Mouse (Mus musculus): ENCODE measurements around the gene Fam167b. TPM values are rescaled to one million over a fixed set of nuclear protein-coding genes. Genes with fewer than 3 reads are reported as not detected.

Fam167b gene
- polyA plus RNA-seq, 1 experiment from 2014 or later, result 1.1 TPM

DNA sequence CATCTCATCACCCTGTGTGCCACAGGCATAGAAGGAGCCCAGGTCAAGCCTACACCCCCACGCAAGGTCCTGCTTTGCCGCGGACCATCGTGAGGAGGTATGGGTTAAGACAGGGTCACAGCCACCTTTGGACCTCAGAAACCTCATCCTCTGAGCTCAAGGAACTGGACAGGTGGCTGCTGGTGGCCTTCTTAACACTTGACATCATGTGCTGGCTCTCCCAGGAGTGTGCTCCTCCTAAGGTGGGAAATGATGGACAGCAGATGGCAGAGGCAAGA is 5.3 kb downstream of the Fam167b start:
- Histone ChIP-seq H3K27me3 (ENCODE audit: control insufficient read depth, insufficient read depth, low read length) (no peaks in the 10 kb centered on the region), H3K9ac (ENCODE audit: low read length) (no peak overlapping the region), H3K27ac (ENCODE audit: low read depth, low read length) (no peak overlapping the region), H3K4me3 (ENCODE audit: low read depth, low read length) (no peak overlapping the region), H3K9me3 (ENCODE audit: control insufficient read depth, low read length) (no peaks in the 10 kb centered on the region), H3K36me3 (ENCODE audit: control insufficient read depth, insufficient read depth, low read length) (no peaks in the 10 kb centered on the region), H3K4me2 (ENCODE audit: low read depth, low read length, severe bottlenecking) (no peak overlapping the region), H3K4me1 (replicated peaks; ENCODE audit: control insufficient read depth, insufficient read depth, low read length) (no peaks in the 10 kb centered on the region)
- no peak for DNase-seq (ENCODE audit: low spot score)
- whole genome bisulfite sequencing, result 93% methylated on average over 4 of the region's 4 CpGs
- ATAC-seq (replicated peaks; ENCODE audit: low FRiP score), result no peak

DNA sequence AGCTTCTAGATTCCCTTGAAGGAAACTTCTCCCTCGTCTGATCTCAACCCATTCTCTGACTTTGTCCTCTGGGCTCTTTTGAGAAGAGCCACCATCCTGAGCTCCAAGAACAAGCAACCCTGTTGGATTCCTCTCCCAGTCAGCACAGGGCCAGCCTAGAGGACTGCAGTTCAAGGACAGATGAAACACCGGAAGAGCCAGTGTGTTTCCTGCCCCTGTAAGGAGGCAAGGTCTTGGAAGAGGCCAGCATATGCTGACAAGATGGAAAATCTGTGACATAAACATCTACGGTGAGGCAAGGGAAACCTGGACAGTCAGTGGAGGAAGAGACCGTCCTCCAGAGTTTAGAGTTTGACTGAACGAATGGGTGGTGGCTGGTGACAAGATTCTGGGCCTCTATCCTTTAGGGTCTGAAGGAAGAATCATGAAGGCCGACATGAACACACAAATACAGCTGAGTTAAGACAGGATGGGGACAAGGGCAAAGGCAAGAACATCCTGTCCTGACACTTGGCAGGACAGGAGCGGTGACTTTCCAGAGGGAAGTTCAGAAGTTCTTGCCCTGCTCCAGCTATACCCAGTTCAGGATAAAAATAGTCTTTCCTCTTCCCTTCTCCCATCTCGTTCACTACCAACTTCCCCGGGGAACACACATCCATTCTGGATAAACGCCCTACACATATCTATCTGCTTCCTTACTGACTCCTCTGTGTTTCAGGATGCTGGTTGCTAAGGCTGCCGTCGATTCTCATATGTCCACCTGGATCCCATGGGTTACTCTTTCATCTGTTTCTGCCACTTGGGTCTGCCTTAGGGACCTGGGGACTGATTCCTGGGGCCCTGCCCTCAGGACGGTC is 5.9 kb downstream of the Fam167b start:
- H3K27ac ChIP-seq (ENCODE audit: low read depth, low read length), result no peak overlapping the region

DNA sequence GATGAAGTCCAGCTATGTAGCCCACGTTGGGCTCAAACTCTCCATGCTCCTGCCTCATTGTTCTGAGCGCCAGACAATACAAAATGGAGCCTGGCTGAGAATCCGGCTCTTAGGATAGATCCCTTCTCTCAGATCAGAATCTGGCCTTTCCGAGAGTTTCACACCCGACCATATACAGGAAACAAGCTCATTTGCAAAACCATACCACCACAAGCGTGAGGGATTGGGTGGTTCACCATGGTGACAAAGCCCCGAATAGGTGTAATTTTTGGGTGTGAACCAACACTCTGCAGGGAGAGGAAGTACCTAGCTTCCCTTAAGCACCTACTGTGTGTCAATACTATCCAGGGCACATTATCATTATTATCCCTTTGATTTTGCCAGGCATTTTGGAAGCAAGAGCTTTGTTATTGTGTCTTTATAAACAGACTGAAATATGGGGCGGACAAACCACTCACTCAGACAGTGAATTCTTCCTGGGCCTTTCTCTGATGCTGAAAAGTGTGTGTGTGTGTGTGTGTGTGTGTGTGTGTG is 6.7 kb downstream of the Fam167b start:
- H3K9me3 ChIP-seq (ENCODE audit: control insufficient read depth, low read length), result no peaks in the 10 kb centered on the region
- 77% methylated on average over 8 of the region's 8 CpGs for WGBS
- H3K4me1 ChIP-seq (replicated peaks; ENCODE audit: control insufficient read depth, insufficient read depth, low read length), result no peaks in the 10 kb centered on the region
- DNase-seq (ENCODE audit: low spot score) (no peak), ATAC-seq (replicated peaks; ENCODE audit: low FRiP score) (no peak)
- H3K27ac ChIP-seq (ENCODE audit: low read depth, low read length), result no peak overlapping the region
- H3K9ac ChIP-seq (ENCODE audit: low read length), result no peak overlapping the region
- no peaks in the 10 kb centered on the region for H3K36me3 ChIP-seq (ENCODE audit: control insufficient read depth, insufficient read depth, low read length)
- no peaks in the 10 kb centered on the region for H3K27me3 ChIP-seq (ENCODE audit: control insufficient read depth, insufficient read depth, low read length)
- H3K4me3 ChIP-seq (ENCODE audit: low read depth, low read length), result no peak overlapping the region
- no peak overlapping the region for H3K4me2 ChIP-seq (ENCODE audit: low read depth, low read length, severe bottlenecking)

More for the DNA sequence above, 5.9 kb downstream of the Fam167b start:
- Histone ChIP-seq H3K4me2 (ENCODE audit: low read depth, low read length, severe bottlenecking) (no peak overlapping the region), H3K4me1 (replicated peaks; ENCODE audit: control insufficient read depth, insufficient read depth, low read length) (no peaks in the 10 kb centered on the region), H3K27me3 (ENCODE audit: control insufficient read depth, insufficient read depth, low read length) (no peaks in the 10 kb centered on the region), H3K4me3 (ENCODE audit: low read depth, low read length) (no peak overlapping the region), H3K9ac (ENCODE audit: low read length) (no peak overlapping the region), H3K9me3 (ENCODE audit: control insufficient read depth, low read length) (no peaks in the 10 kb centered on the region), H3K36me3 (ENCODE audit: control insufficient read depth, insufficient read depth, low read length) (no peaks in the 10 kb centered on the region)
- 88% methylated on average over 13 of the region's 13 CpGs for WGBS
- ATAC-seq (replicated peaks; ENCODE audit: low FRiP score) (no peak), DNase-seq (ENCODE audit: low spot score) (no peak)

DNA sequence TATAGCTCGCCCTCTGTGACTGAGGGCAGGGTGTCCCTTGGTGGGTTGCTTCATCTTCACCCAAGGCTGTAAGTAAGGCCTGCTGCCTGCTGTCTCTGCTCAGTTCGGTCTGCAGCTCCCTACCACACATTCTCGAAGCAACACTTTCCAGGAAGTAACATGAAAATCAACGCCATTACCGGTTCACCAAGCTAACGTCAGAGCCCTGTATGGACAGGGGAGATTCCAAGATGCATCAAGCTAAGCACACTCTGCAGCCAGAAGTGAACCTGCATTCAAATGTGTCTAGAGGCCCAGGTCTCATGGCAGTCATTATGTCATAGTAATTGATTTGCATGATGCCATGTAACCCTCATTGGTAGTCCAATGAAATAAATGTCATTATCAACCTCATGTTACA is 8.3 kb downstream of the Fam167b start:
- Histone ChIP-seq H3K27ac (ENCODE audit: low read depth, low read length) (no peak overlapping the region), H3K4me3 (ENCODE audit: low read depth, low read length) (no peak overlapping the region), H3K9ac (ENCODE audit: low read length) (no peak overlapping the region), H3K36me3 (ENCODE audit: control insufficient read depth, insufficient read depth, low read length) (no peaks in the 10 kb centered on the region), H3K4me2 (ENCODE audit: low read depth, low read length, severe bottlenecking) (no peak overlapping the region), H3K4me1 (replicated peaks; ENCODE audit: control insufficient read depth, insufficient read depth, low read length) (no peaks in the 10 kb centered on the region), H3K27me3 (ENCODE audit: control insufficient read depth, insufficient read depth, low read length) (no peaks in the 10 kb centered on the region), H3K9me3 (ENCODE audit: control insufficient read depth, low read length) (no peaks in the 10 kb centered on the region)
- DNase-seq (ENCODE audit: low spot score), result no peak
- WGBS, result 91% methylated on average over 6 of the region's 6 CpGs
- no peak for ATAC-seq (replicated peaks; ENCODE audit: low FRiP score)

DNA sequence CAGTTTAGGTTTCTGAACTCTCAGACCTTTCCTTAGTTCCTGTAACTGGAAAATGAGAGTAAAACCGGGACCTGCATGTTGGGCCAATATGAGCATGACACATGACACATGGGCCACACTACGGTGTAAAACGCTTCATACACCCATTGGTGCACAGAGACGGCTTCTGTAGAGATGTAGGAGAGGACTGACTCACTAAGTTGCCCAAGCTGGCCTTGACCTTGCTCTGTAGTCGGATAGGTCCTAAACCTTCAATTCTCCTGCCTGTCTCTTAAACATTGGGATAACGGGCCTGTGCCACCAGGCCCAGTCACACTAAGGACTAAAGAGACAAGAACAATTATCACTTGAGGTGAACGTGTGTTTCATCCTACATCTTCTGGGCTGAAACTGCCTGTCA is 10.0 kb downstream of the Fam167b start:
- no peak overlapping the region for H3K9ac ChIP-seq (ENCODE audit: low read length)
- no peak overlapping the region for H3K4me2 ChIP-seq (ENCODE audit: low read depth, low read length, severe bottlenecking)
- DNase-seq (ENCODE audit: low spot score) (no peak), ATAC-seq (replicated peaks; ENCODE audit: low FRiP score) (no peak)
- no peak overlapping the region for H3K27ac ChIP-seq (ENCODE audit: low read depth, low read length)
- no peaks in the 10 kb centered on the region for H3K4me1 ChIP-seq (replicated peaks; ENCODE audit: control insufficient read depth, insufficient read depth, low read length)
- WGBS, result 93% methylated on average over 7 of the region's 7 CpGs
- H3K27me3 ChIP-seq (ENCODE audit: control insufficient read depth, insufficient read depth, low read length), result no peaks in the 10 kb centered on the region
- H3K36me3 ChIP-seq (ENCODE audit: control insufficient read depth, insufficient read depth, low read length), result no peaks in the 10 kb centered on the region
- no peak overlapping the region for H3K4me3 ChIP-seq (ENCODE audit: low read depth, low read length)
- no peaks in the 10 kb centered on the region for H3K9me3 ChIP-seq (ENCODE audit: control insufficient read depth, low read length)

DNA sequence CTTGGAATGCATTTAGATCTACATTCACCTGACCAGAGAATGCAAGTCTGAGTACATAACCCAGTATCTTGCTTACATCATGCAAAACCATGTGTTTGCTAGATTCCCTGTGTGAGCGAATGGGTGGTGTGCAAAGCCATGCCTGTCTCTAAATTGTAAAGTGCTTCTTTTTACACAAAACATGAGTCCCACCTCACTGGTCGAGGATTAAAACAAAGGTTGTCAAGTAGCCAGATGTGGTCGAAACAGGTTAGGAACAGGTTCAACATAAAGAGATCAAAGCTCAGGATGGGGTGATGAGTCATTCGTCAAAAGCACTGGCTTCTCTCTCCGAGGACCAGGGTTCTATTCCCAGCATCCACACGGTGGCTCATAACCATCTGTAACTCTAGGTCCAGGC is 13.2 kb downstream of the Fam167b start:
- Histone ChIP-seq H3K27ac (ENCODE audit: low read depth, low read length) (no peak overlapping the region), H3K27me3 (ENCODE audit: control insufficient read depth, insufficient read depth, low read length) (no peaks in the 10 kb centered on the region), H3K4me2 (ENCODE audit: low read depth, low read length, severe bottlenecking) (no peak overlapping the region), H3K4me1 (replicated peaks; ENCODE audit: control insufficient read depth, insufficient read depth, low read length) (no peaks in the 10 kb centered on the region), H3K4me3 (ENCODE audit: low read depth, low read length) (no peak overlapping the region), H3K9ac (ENCODE audit: low read length) (no peak overlapping the region), H3K9me3 (ENCODE audit: control insufficient read depth, low read length) (no peaks in the 10 kb centered on the region), H3K36me3 (ENCODE audit: control insufficient read depth, insufficient read depth, low read length) (no peaks in the 10 kb centered on the region)
- WGBS, result 85% methylated on average over 6 of the region's 6 CpGs
- no peak for ATAC-seq (replicated peaks; ENCODE audit: low FRiP score)
- DNase-seq (ENCODE audit: low spot score), result no peak

DNA sequence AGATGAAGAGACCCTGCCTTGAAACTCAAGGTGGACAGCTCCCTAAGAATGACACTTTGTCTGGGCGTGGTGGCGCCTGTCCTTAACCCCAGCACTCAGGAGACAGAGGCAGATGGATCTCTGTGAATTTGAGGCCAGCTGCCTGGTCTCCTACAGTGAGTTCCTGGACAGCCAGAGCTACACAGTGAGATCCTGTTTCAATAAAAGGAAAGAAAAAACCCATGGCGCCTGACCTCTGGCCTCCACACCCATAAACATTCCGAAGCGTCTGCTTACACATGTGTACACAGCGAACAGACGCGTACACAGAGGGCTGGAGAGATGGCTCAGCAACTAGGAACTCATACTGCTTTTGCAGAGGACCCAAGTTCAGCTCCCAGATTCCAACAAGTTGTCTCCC is 14.6 kb downstream of the Fam167b start:
- Histone ChIP-seq H3K4me2 (ENCODE audit: low read depth, low read length, severe bottlenecking) (no peak overlapping the region), H3K9ac (ENCODE audit: low read length) (no peak overlapping the region), H3K27ac (ENCODE audit: low read depth, low read length) (no peak overlapping the region), H3K4me1 (replicated peaks; ENCODE audit: control insufficient read depth, insufficient read depth, low read length) (no peaks in the 10 kb centered on the region), H3K36me3 (ENCODE audit: control insufficient read depth, insufficient read depth, low read length) (no peaks in the 10 kb centered on the region), H3K9me3 (ENCODE audit: control insufficient read depth, low read length) (no peaks in the 10 kb centered on the region), H3K27me3 (ENCODE audit: control insufficient read depth, insufficient read depth, low read length) (no peaks in the 10 kb centered on the region), H3K4me3 (ENCODE audit: low read depth, low read length) (no peak overlapping the region)
- WGBS, result 75% methylated on average over 8 of the region's 8 CpGs
- ATAC-seq (replicated peaks; ENCODE audit: low FRiP score) (no peak), DNase-seq (ENCODE audit: low spot score) (no peak)

DNA sequence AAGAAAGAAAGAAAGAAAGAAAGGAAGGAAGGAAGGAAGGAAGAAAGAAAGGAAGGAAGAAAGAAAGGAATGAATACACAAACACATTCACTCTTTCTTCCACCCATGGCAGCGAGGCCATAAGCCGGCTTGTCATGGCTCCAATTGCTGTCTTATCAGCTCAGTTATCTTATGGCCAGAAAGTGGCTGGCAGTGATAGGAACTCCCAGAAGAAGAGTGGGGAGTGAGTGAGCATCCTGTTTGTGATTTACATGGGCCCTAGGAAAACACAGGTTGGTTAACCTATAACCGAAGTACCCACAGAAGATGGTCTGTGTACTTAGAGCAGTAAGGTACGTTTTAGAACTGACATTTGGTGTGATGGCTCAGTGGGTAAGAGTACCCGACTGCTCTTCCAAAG is 17.2 kb downstream of the Fam167b start:
- Histone ChIP-seq H3K9ac (ENCODE audit: low read length) (no peak overlapping the region), H3K9me3 (ENCODE audit: control insufficient read depth, low read length) (no peaks in the 10 kb centered on the region), H3K27me3 (ENCODE audit: control insufficient read depth, insufficient read depth, low read length) (no peaks in the 10 kb centered on the region), H3K4me2 (ENCODE audit: low read depth, low read length, severe bottlenecking) (no peak overlapping the region), H3K27ac (ENCODE audit: low read depth, low read length) (no peak overlapping the region), H3K4me3 (ENCODE audit: low read depth, low read length) (no peak overlapping the region), H3K4me1 (replicated peaks; ENCODE audit: control insufficient read depth, insufficient read depth, low read length) (peaks cover 6% of the 10 kb centered on the region; the same call in 1 of the 2 replicates), H3K36me3 (ENCODE audit: control insufficient read depth, insufficient read depth, low read length) (no peaks in the 10 kb centered on the region)
- WGBS, result 90% methylated on average over 5 of the region's 5 CpGs
- DNase-seq (ENCODE audit: low spot score), result no peak
- ATAC-seq (replicated peaks; ENCODE audit: low FRiP score), result no peak
